1 mouse cellular context compared by ENCODE assay signal in genomic region chr16:10785371-10786231, GRCm38 (mm10).
TF ChIP-seq lines count a peak whose summit lies in the region.

Socs1 (minus strand) TSS chr16:10785536.

TF ChIP-seq in CH12.LX, 34 proteins besides CTCF, POLR2A, EP300 and RAD21 (continued from another document):
- TF ChIP-seq BHLHE40 (IDR thresholded peaks at IDR 0.05; ENCODE audit: low read depth, low read length) (no peak; the same call in 1 of the 2 replicates), JUN (IDR thresholded peaks at IDR 0.05; ENCODE audit: insufficient read depth, low read depth, low read length) (no peak), MEF2A (IDR thresholded peaks at IDR 0.05; ENCODE audit: borderline replicate concordance, low read depth, low read length) (peak; percentile 74), MAFK (IDR thresholded peaks at IDR 0.05; ENCODE audit: insufficient replicate concordance, low read length) (no peak), MAZ (IDR thresholded peaks at IDR 0.05; ENCODE audit: low read depth, low read length) (peak; percentile 68; the same call in 1 of the 2 replicates), ZC3H11A (IDR thresholded peaks at IDR 0.05; ENCODE audit: low read depth, low read length) (no peak), GABPA (IDR thresholded peaks at IDR 0.05; ENCODE audit: insufficient replicate concordance, low read depth, low read length) (no peak), NRF1 (IDR thresholded peaks at IDR 0.05; ENCODE audit: low read depth, low read length) (peak; percentile 91), KAT2A (IDR thresholded peaks at IDR 0.05; ENCODE audit: insufficient replicate concordance, low read length) (no peak), MYC (IDR thresholded peaks at IDR 0.05; ENCODE audit: low read depth, low read length) (peak; percentile 81), USF1 (IDR thresholded peaks at IDR 0.05; ENCODE audit: low read depth, low read length) (no peak), TBP (conservative IDR thresholded peaks at IDR 0.05; ENCODE audit: low read depth, low read length) (peak; percentile 96), TCF12 (IDR thresholded peaks at IDR 0.05; ENCODE audit: low read depth, low read length) (peak; percentile 90), SMC3 (IDR thresholded peaks at IDR 0.05; ENCODE audit: low read depth, low read length) (no peak), ELF1 (IDR thresholded peaks at IDR 0.05; ENCODE audit: low read depth, low read length) (peak; percentile 68)
